Mouse (Mus musculus): Measurements from ENCODE around the gene Ankrd52.

GRCm38 (mm10) chr10:128368402-128369217 is 8.3 kb upstream of the Ankrd52 start, which contains the start of gene Coq10a:
- TF ChIP-seq CTCF (IDR thresholded peaks at IDR 0.05; ENCODE audit: low read depth): 0 out of 2 replicates have a peak, but pooled peaks have one; percentile 12
- no peak for TF ChIP-seq EP300 (optimal IDR thresholded peaks at IDR 0.05)
